Mouse (Mus musculus) adrenal gland, postnatal 10 days (tissue): ENCODE measurements around the gene Bpifa1. TPM values are rescaled to one million over a fixed set of nuclear protein-coding genes. Genes with fewer than 3 reads are reported as not detected.
"Not testable (repeated sequence)": the region's sequence is repeated elsewhere in the genome, so short reads cannot be mapped to it uniquely, and the experiment has no call there.

Experiments
- DNase-seq: peaks from one replicate; pipeline ENCODE4 v3.0.0; 2021; ENCODE audit warnings: mixed read lengths
- long read RNA-seq, 2 experiments: library from polyadenylated mRNA; stranded (forward); transcript quantifications; one replicate each; pipeline ENCODE4 v2.0.0; 2021
- total RNA-seq, 2 experiments: library from RNA; stranded (reverse); gene quantifications; 2 replicates each; pipeline ENCODE4 v1.2.3; 2021

Bpifa1 gene
- not detected for total RNA-seq
- long read RNA-seq, experiment 1 = 0 reads
- long read RNA-seq, experiment 2 = 0 reads

DNA sequence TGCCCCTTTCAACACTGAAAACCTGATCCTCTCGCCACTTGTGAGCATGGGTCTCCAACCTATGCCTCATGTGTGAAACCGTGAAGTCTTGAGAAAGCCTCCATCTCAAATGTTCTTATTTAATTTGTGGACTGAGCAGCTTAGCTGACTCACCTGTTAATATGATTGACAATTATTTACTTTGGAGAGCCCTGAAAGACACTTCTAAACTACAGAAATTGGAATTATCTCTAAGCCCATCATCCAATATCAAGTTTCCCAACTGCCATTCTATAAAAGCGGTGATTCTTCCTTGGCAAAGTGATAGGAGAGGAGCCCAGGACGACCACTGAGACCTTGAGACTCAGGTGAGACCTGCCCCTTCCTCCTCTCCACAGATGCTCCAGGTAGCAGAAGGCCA is at the start of gene Bpifa1:
TSS of gene Bpifa1 (plus strand) at position 301 of the 400 bp plus-strand sequence.
- no peak for DNase-seq

DNA sequence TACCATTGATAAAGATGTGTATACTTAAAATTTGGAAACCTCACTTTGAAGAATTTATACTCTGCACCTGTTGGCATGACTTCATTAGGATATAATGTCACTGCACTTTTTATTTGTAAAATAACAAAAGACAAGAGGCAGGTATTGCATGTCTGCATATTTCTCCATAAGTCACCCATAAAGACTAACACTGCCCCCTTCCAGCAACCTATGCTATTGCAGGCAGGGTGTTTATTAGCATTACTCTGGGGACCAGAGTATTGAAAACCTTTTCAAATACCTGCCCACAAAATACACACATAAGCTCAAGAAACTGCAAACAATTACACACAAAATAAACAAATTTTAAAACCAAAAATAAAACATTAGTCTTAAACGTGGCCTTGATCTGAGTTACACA is 44.9 kb upstream of the Bpifa1 start:
- DNase-seq = no peak

DNA sequence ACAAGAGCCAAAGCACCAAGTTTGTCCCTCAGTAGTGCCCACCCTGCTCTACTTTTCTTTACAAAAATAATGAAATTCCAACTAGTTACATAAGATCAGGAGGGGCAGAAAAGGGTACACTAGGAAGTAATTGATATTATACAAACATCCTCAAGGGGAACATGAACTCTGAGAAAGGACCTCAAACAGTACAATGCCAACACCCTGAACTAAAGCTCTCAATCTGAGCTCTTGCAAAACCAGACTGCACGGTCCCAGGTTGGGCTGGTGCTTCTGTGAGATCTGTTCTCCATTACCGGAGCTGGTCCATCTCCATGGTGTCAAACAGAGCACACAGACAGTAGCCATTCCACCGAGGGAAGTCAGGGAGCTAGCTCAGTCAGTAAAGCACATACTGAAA is 25.3 kb upstream of the Bpifa1 start:
- no peak for DNase-seq

DNA sequence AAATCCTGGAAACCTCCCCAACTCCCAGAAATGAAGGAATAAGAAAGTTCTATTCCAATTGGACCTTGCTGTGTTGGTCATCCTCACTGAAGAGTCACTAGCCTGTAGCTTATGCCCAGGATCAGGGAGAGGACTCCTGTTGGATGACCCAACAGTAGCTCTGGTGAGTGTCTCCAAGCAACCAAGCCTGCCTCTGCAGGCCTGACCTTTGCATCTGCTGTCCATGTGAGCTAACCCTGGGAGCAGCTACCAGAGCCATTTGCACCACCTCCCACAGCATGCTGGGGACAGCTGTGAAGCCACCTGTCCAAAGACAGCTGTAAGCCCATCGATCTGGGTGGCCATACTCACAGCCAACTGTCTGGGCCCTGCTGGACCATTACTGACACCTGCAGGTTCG is 12.6 kb upstream of the Bpifa1 start, which contains the start of gene Bpifa3:
TSS of gene Bpifa3 (plus strand) at position 217 of the 400 bp plus-strand sequence.
- DNase-seq = no peak

DNA sequence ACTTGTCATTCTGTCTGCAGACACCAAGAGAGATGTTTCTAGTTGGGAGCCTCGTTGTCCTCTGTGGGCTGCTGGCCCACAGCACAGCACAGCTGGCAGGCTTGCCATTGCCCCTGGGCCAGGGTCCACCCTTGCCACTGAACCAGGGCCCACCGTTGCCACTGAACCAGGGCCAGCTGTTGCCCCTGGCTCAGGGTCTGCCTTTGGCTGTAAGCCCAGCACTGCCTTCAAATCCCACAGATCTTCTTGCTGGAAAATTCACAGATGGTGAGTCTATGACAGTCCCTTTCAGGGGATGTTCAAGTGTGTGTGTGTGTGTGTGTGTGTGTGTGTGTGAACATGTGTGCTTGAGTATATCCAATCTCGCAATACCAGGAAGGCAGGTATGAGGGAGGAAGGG is 1.1 kb downstream of the Bpifa1 start:
- DNase-seq = no peak

DNA sequence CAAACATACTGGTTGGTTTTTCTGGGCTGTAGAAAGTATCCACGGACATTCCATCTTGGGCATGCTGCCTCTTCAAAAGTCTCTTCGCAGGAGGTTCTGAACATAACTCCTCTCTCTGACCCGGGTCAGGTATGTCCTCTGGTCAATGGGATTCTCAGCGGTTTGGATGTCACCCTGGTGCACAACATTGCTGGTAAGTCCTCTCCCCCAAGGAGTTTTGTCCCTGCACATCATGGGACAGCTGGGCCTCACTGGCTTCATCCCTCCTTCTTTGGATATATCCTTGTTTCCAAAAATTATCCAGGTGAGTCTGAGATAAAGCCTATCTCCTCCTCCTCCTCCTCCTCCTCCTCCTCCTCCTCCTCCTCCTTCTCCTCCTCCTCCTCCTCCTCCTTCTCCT is 4.8 kb downstream of the Bpifa1 start:
- DNase-seq = no peak

DNA sequence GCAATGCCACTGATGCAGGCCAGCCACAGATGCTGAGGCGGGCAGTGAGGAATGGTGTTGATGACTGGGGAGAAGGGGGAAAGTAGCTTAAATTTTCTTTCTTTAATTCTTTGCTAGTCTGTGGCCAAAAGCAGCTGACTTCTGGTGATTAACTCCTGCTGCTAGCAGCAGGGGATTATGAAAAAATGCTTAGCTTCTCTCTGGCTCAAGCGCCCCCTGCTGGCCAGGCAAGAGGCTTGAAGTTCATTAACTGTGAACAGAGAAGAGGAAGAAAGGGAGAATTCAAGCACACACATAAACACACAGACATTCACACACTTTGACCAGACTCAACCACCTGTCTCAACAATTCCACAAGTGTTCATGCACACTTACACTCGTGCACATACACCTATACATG is 15.8 kb downstream of the Bpifa1 start:
- DNase-seq = peak; percentile 60

DNA sequence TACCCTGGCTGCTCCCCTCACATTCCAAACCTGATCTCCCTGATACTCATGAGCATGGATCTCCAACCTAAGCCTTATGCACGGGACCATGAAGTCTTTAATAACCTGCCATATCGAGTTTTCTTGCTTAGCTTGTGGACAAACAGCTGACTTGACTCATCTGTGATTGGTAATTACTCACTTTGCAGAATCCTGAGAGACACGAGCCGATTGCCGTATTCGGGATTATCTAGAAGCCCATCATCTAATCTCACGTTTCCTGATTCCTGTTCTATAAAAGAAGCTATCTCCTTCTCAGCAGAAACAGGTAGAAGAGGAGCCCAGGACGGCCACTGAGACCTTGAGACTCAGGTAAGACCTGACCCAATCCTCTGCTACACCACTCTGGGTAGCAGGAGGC is 19.6 kb downstream of the Bpifa1 start, which contains the start of gene Bpifa5:
TSS of gene Bpifa5 (plus strand) at position 301 of the 400 bp plus-strand sequence.
- no peak for DNase-seq

DNA sequence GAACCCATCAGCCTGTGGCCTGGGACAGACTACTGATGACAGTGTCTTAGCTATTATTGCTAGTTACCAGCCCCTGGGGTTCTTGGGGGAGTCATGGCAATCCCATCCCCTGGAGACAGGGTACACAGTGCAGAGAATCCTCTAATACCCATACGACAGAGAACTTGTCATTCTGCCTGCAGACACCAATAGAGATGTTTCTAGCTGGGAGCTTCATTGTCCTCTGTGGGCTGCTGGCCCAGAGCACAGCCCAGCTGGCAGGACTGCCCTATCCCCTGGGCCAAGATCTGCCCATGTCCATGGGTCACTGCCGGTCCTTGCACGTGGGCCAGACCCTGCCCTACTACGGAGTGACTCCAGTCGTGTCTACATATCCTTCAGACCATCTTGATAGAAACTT is 20.6 kb downstream of the Bpifa1 start:
- DNase-seq = no peak

DNA sequence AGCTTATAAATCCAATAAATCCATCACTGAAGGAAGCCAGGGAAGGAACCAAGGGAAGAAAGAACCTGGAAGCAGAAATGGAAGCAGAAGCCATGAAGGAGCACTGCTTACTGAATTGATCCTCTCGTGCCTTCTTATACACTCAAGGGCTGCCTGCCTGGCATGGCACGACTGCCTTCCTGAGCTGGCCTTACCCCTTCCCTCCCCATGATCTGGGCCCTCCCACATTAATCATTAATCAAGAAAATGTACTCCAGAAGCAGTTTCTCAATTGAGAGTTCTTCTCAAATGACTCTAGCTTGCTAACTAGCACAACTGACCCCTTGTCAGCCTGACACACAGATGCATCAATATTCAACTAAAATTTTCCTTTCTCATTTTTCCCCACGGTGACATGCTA is 26.5 kb downstream of the Bpifa1 start:
- DNase-seq = no peak

DNA sequence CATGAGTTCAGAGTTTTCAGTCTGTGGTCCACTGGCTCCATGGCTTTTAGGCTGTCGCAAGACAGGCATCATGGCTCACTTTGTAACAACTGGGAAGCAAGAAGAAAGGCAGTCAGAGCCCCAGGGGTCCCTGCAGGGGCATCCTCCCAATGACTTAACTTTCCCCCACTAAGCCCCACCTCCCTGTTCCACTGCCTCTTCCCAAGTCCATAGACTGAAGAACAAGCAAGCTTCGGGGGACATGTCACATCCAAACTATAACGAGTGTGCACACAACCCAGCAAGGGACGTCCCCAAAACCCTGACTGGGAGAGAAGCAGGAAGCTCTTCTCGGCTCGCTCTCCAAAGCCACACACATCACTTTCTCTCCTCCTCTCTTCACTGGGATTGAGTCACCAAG is 28.9 kb downstream of the Bpifa1 start:
- DNase-seq = no peak

DNA sequence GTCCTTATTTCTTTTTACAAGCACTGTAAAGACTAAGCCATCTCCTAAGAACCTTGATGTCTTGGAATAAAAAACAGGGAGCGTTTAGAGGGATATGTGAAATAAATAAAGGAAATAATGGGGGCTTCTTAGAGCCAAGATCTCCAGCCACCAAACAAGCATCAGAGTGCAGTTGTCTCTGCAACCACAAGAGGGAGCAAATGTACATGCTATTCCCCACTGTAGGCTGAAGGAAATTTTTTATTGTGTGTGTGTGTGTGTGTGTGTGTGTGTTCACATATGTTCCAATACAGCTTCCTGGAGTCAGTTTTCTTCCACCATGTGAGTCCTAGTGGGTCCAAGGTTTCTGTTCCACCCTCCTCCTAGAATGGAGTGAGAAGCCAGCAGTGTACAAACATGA is 30.6 kb downstream of the Bpifa1 start:
- DNase-seq = peak; percentile 54

DNA sequence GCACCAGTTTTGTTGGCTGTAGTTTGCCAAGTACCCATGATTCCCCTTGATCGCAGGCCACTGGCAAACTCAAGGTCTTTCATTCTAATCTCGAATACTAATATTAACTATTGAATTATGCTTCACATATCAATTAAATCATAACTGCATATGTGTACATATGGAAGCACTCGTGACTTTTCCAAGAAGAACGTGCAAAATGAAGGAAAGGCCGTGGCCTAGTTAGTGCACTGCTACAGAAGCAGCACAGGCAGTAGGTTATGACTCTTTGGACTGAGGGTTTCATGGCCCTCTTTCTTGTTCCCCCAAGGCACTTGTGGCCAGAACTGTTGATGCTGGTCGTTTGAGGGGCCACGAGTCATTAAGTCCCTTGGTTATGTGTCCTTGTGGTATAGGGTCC is 39.2 kb downstream of the Bpifa1 start:
- not testable (repeated sequence) for DNase-seq

DNA sequence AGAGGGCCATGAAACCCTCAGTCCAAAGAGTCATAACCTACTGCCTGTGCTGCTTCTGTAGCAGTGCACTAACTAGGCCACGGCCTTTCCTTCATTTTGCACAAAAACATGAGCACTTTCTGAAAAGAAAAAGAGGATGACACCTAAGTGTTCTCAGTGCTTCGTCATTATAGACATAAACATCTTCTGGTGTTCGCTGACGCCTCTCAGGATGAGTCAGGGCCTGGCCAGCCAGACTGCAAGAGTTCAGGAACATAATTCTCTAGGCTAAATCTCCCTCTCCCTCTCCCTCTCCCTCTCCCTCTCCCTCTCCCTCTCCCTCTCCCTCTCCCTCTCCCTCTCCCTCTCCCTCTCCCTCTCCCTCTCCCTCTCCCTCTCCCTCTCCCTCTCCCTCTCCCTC is 40.4 kb downstream of the Bpifa1 start:
- not testable (repeated sequence) for DNase-seq

DNA sequence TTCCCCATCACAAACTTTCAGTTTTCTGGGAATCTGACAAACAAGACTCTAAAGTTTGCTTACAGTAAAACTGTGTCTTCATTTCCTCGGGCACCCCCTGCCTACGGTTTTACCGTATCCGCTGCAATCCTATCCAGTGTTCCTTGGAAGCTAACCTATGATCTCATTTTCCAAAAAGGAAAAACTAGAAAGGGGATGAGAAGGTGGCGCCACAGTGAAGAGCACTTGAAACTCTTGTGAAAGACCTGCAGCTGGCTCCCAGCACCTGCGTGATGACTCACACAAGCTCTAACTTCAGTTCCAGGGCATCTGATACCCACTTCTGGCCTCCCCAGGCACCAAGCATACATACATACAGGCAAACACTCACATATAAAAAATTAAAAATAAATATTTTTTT is 42.6 kb downstream of the Bpifa1 start:
- no peak for DNase-seq

DNA sequence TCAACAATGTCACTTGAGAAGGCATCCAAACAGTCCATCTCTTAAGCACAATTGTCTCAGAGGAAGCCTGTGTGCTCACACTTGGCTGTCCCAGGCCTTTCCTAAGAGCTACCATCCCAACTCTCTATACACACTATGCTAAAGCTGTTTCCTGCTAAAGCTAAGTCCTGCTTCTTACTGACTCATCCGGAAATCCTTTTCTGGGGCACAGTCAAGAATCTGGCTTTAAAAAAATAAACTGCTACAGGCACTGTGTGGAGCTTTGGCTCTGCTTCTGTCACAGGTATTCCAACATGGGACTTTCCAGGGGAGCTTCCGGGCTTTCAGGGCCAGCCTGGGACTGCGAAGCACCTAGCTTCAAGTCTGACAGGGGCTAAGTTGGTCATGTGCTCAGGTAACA is 43.1 kb downstream of the Bpifa1 start:
- DNase-seq = no peak

DNA sequence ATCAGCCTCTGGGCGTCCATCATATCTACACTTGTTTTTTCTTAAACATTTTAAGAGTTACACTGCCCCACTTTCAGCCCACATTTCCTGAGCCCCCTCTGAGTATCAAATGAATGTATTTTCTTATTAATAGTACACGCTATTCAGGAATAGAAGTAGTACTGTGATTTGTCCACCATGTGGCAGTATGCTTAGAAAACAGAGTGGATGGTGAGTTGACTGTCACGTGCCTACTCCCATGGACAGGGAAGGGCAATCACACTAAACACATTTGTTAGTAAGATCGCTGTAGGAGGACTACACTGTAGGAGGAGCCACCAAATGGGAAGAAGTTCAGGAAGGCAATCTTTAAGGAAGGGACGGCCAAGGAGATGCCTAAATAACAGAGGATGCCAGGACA is 44.8 kb downstream of the Bpifa1 start:
- peak; percentile 25 for DNase-seq

DNA sequence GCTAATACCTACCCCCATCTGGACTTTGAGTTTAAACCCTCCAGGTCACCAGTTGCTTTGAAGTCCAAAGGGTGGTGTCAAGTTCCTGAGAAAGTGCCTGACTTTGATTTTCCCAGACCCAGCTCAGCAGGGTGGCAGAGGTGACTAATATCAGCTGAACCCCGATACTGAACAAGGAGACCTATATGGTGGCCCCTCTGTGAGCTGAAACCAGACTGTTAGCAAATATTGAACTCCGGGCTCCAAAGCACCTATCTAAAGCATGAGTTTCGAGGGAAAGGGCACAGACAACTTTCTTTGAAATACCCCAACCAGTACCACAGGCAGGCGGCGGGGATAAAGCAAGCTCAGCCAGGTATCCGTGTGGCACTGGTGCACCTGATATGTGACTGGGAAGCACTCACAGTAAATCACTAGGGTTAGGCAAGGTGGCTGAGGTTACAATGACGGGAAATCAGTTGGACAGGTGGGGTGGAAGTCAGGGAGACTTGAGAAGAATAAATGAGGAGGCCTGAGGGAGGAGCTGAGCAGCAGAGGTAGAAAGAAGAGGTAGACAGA is 47.3 kb downstream of the Bpifa1 start:
- DNase-seq = no peak

DNA sequence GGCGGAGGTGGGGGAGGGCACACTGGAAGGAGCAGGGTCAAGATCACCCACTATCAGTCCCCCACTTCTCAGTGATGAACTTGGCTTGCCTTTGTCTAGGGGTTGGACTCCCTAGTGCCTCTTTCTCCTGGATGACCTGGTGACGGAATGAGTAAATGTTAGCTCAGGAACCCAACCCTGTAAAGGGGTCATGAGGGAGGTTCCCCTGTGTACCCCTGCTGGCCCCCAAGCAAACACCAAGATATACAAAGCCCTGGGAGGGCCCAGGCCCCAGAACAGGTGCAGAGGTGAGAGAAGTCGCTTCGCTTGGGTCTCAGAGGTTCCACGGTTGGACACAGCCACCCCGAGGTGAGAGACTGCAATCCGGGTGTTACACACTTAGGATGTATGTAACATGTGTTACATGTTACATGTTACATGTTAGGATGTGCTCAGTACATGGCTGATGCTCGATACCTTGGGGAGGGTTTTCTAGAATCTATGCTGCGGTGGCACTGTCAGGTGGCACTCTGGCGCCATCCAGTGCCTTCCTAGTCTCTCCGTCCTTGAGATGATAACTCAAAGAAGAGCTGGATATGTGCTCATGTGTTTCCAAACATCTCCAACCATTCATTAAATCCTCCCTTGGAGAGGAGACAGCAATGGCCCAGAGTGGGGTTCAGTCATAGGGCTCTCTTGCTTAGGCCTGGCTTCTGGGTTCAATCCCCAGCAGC is 48.0 kb downstream of the Bpifa1 start, which contains the start of gene Bpifb1:
TSS of gene Bpifb1 (plus strand) at position 273 of the 713 bp plus-strand sequence.
- DNase-seq = no peak

DNA sequence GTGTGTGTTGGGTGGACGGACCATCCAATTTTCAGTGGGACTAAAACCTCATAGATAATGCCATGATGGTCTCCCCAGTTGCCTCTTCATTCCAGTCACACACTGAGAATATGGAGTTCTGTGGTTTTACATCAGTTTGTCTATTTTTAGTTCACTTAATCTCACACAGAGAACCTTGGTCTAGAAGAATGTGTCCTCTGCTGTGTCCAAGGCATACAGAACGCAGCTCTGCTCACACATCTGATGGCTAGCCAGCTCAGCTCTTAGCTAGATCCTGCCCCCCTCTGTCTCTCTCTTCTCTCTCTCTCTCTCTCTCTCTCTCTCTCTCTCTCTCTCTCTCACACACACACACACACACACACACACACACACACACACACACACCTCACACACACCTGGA is 49.5 kb downstream of the Bpifa1 start:
- DNase-seq = no peak

DNA sequence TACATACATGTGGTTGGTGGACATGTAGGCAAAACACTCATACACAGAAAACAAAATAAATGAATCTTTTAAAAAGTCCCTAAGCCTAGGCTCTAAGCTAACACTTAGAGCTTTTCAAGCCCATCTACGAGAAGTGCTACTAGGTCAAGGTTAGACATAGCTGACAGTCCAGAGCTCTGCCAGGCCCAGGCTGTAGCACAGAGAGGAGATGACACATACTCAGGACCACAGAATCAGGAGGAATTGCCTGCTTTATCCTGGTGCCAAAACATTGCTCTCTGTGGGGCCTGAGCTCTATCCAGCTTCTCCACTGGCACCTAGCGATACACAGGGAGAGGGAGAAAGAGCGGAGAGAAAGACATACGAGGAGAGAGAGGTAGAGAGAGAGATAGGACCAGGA is 50.4 kb downstream of the Bpifa1 start:
- no peak for DNase-seq

DNA sequence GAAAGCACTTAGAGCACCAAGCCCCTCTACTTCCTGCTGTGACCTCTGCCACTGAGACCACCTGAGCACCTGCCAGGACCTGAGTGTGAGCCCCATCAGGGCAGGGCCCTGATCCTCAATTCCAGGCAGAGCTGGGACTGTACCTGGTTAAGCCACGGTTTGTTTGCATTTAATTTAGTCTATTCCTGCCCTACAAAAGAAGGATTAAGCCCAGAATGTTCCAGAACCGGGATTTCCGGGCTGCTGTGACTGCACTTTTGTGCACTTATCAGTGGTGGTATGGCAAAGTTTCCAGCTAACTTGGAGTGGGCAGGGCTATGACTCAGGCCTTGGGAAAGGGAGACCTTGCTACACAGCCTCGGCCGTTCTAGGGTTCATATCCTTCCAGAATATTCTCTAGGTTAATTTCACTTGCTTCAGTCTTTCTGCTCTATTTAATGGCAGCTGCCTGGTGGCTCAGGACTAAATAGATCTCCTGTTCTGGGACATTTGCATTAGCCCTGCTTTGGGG is 51.4 kb downstream of the Bpifa1 start:
- peak; percentile 41 for DNase-seq

DNA sequence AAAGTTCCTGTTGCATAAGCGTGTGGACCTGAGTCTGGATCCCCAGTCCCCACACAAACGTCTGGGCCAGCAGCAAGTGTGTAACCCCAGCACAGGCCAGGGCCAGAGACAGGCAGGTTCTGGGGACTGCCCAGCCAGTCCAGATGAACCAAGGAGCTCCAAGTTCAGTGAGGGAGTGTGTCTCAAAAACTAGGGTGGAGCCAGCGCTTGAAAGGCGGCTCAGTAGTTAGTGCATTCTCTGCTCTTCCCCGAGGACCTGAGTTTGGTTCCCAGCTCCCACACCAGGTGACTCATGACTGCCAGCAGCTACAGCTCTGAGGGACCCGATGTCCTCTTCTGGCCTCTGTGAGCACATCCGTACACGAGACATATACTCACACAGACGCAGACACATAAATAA is 54.4 kb downstream of the Bpifa1 start:
- DNase-seq = no peak
